Comparison of ENCODE assay signal across 15 mouse cellular contexts in the genomic region with DNA sequence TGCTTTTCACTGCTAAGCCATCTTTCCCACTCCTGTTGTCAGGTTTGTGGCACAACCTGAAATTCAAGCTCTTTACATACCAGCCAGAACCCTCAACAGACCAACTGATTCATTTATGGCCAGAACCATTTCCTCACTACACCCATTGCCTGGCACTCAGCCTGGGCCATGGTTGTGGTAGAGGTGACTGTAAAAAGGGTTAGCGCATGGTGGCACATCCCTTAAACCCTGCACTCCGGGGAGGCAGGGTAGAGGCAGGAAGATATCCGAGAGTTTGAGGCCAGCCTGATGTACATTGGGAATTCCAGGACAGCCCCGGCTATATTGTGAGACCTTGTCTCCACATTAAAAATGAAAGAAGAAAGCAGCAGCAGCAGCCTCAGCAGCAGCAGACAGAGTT. TPM values are rescaled to one million over a fixed set of nuclear protein-coding genes. Genes with fewer than 3 reads are reported as not detected.
DNase-seq lines count a peak whose midpoint lies in the region; ATAC-seq and TF ChIP-seq lines count a peak whose summit lies in the region.
"Had no signal": no experiment of that assay in that cellular context is flagged by ENCODE, and none has a peak within 500 bp of the region (broad histone marks: within the 10 kb centered on the region; RNA-seq: fewer than 3 reads in every experiment).

No protein-coding gene starts in this region.

- H3K4me1 ChIP-seq in heart, embryonic 13.5 days: peaks cover 65% of the 10 kb centered on the region
- H3K4me1 ChIP-seq in lung, embryonic 14.5 days (ENCODE audit: insufficient read depth): peaks cover 43% of the 10 kb centered on the region
- H3K4me1 ChIP-seq in embryonic facial prominence, embryonic 14.5 days (ENCODE audit: control insufficient read depth, insufficient read depth, low read length): peaks cover 60% of the 10 kb centered on the region
- peaks cover 28% of the 10 kb centered on the region for H3K4me1 ChIP-seq in stomach, embryonic 14.5 days (ENCODE audit: control insufficient read depth, insufficient read depth, low read length)

- peaks cover 3% of the 10 kb centered on the region; the same call in 1 of the 2 replicates for H3K9me3 ChIP-seq in heart, embryonic 13.5 days
- H3K9me3 ChIP-seq in lung, embryonic 14.5 days (ENCODE audit: low read depth, low read length): no peaks in the 10 kb centered on the region
- no peaks in the 10 kb centered on the region for H3K9me3 ChIP-seq in embryonic facial prominence, embryonic 14.5 days (ENCODE audit: control insufficient read depth, low read length)
- H3K9me3 ChIP-seq in stomach, embryonic 14.5 days (ENCODE audit: control insufficient read depth, low read depth, low read length): no peaks in the 10 kb centered on the region
- H3K9me3 ChIP-seq: forebrain, embryonic 12.5 days had no signal

- H3K27ac ChIP-seq in heart, embryonic 13.5 days (replicated peaks): peak overlapping the region; percentile 48; the same call in 1 of the 2 replicates
- H3K27ac ChIP-seq in lung, embryonic 14.5 days (ENCODE audit: low read depth): peak overlapping the region; percentile 80
- H3K27ac ChIP-seq in embryonic facial prominence, embryonic 14.5 days (replicated peaks; ENCODE audit: low read depth, low read length): peak overlapping the region; percentile 62
- H3K27ac ChIP-seq in stomach, embryonic 14.5 days (ENCODE audit: low read length): peak overlapping the region; percentile 21; the same call in 1 of the 2 replicates
- H3K27ac ChIP-seq: forebrain, embryonic 12.5 days; macrophage had no signal

- DNase-seq in heart, postnatal 4 days: no peak
- DNase-seq in lung, embryonic 14.5 days: no peak
- DNase-seq in lung, adult 18-20 months: no peak
- DNase-seq in embryonic facial prominence, embryonic 14.5 days (ENCODE audit: low spot score): no peak
- no peak for DNase-seq in B cell, adult 2 months
- DNase-seq in adrenal gland, adult 18-20 months (ENCODE audit: low spot score in 2 of 2): no peak
- DNase-seq: adrenal gland, adult 8-10 months had no signal

- H3K4me2 ChIP-seq in heart, embryonic 13.5 days: no peak overlapping the region
- no peak overlapping the region for H3K4me2 ChIP-seq in lung, embryonic 14.5 days
- no peak overlapping the region for H3K4me2 ChIP-seq in embryonic facial prominence, embryonic 14.5 days (ENCODE audit: low read depth, low read length)
- H3K4me2 ChIP-seq in stomach, embryonic 14.5 days (replicated peaks; ENCODE audit: low read depth, low read length): no peak overlapping the region
- H3K4me2 ChIP-seq: forebrain, embryonic 12.5 days had no signal

- H3K27me3 ChIP-seq in heart, embryonic 13.5 days (replicated peaks): no peaks in the 10 kb centered on the region
- no peaks in the 10 kb centered on the region for H3K27me3 ChIP-seq in lung, embryonic 14.5 days (ENCODE audit: insufficient read depth, low read length)
- no peaks in the 10 kb centered on the region for H3K27me3 ChIP-seq in embryonic facial prominence, embryonic 14.5 days (replicated peaks; ENCODE audit: control insufficient read depth, insufficient read depth, low read length)
- no peaks in the 10 kb centered on the region for H3K27me3 ChIP-seq in stomach, embryonic 14.5 days (ENCODE audit: control insufficient read depth, insufficient read depth, low read length)
- H3K27me3 ChIP-seq: CH12.LX; forebrain, embryonic 12.5 days; Patski had no signal

- no peak overlapping the region for H3K9ac ChIP-seq in heart, embryonic 13.5 days
- H3K9ac ChIP-seq in lung, embryonic 14.5 days: no peak overlapping the region
- no peak overlapping the region for H3K9ac ChIP-seq in embryonic facial prominence, embryonic 14.5 days (ENCODE audit: low read depth, low read length)
- H3K9ac ChIP-seq in stomach, embryonic 14.5 days (replicated peaks; ENCODE audit: low read depth, low read length): no peak overlapping the region
- H3K9ac ChIP-seq: forebrain, embryonic 12.5 days had no signal

- WGBS in heart, embryonic 13.5 days: 78% methylated on average over 4 of the region's 4 CpGs
- WGBS in lung, embryonic 14.5 days: 72% methylated on average over 4 of the region's 4 CpGs
- WGBS in embryonic facial prominence, embryonic 14.5 days: 81% methylated on average over 4 of the region's 4 CpGs
- whole genome bisulfite sequencing in stomach, embryonic 14.5 days: 88% methylated on average over 4 of the region's 4 CpGs

- no peak for TF ChIP-seq CTCF in lung, embryonic 14.5 days (IDR thresholded peaks at IDR 0.05; ENCODE audit: low read depth)

- no peaks in the 10 kb centered on the region for H3K36me3 ChIP-seq in heart, embryonic 13.5 days
- no peaks in the 10 kb centered on the region for H3K36me3 ChIP-seq in lung, embryonic 14.5 days (ENCODE audit: insufficient read depth)
- no peaks in the 10 kb centered on the region for H3K36me3 ChIP-seq in embryonic facial prominence, embryonic 14.5 days (ENCODE audit: control insufficient read depth, insufficient read depth, low read length)
- H3K36me3 ChIP-seq in stomach, embryonic 14.5 days (ENCODE audit: control insufficient read depth, insufficient read depth, low read length): no peaks in the 10 kb centered on the region
- H3K36me3 ChIP-seq: forebrain, embryonic 12.5 days had no signal

- ATAC-seq in heart, embryonic 13.5 days (ENCODE audit: extremely low read depth, insufficient number of reproducible peaks, low FRiP score, low TSS enrichment): no peak
- ATAC-seq in lung, embryonic 14.5 days (ENCODE audit: insufficient read depth): no peak
- ATAC-seq in embryonic facial prominence, embryonic 14.5 days (ENCODE audit: low read depth): no peak
- ATAC-seq in stomach, embryonic 14.5 days (ENCODE audit: insufficient number of reproducible peaks, insufficient read depth, low FRiP score, low read depth): no peak
- ATAC-seq: Patski had no signal

- H3K4me3 ChIP-seq in heart, embryonic 13.5 days: no peak overlapping the region
- no peak overlapping the region for H3K4me3 ChIP-seq in lung, embryonic 14.5 days (ENCODE audit: low read depth, low read length)
- no peak overlapping the region for H3K4me3 ChIP-seq in embryonic facial prominence, embryonic 14.5 days (ENCODE audit: low read depth, low read length)
- H3K4me3 ChIP-seq in stomach, embryonic 14.5 days (ENCODE audit: low read depth, low read length): no peak overlapping the region
- H3K4me3 ChIP-seq: forebrain, embryonic 12.5 days had no signal

RNA-seq across cellular contexts. Expression of a gene that starts 16.8 kb away (rescaled TPM):
- 4.0 and 4.4 TPM in 2 replicates for polyA plus RNA-seq in heart, embryonic 13.5 days (2015; fragmentation: Nextera tagmentation; extraction: Ambion mirVana)
- total RNA-seq in heart, postnatal 4 days (2021): under 1 TPM; 0.52 to 0.65 TPM
- polyA plus RNA-seq in lung, embryonic 14.5 days (2014; fragmentation: Nextera tagmentation; extraction: Ambion mirVana): 0.13 and 0.22 TPM in 2 replicates
- 2.0 and 4.3 TPM in 2 replicates for polyA plus RNA-seq in embryonic facial prominence, embryonic 14.5 days (2014; fragmentation: Nextera tagmentation; extraction: Ambion mirVana)
- 0.25 and 0.31 TPM in 2 replicates for polyA plus RNA-seq in stomach, embryonic 14.5 days (2014; fragmentation: Nextera tagmentation; extraction: Ambion mirVana)
- total RNA-seq in adrenal gland, adult 18-20 months (2021): under 1 TPM; 0.63 to 0.74 TPM
- total RNA-seq: gastrocnemius, adult 8-10 months; hematopoietic stem cell, adult 5-6 weeks had no signal
- polyA plus RNA-seq: Patski had no signal

Comparison
In these comparisons a context has a peak if more than half of its experiments do, and no peak if none do; other contexts are left out.
1. H3K27ac ChIP-seq: peak in every context shown above with its lines; median percentile 80 in lung, embryonic 14.5 days; 62 in embryonic facial prominence, embryonic 14.5 days; 48 in heart, embryonic 13.5 days; 21 in stomach, embryonic 14.5 days.